Mouse (Mus musculus) stomach, embryonic 15.5 days (tissue): ENCODE data around the gene Ncoa7. TPM values are rescaled to one million over a fixed set of nuclear protein-coding genes. Genes with fewer than 3 reads are reported as not detected.

Experiments used
- ATAC-seq: fragments of 200-750 bp; cut with Nextera tagmentation; 2 replicates; pipeline ENCODE4 v1.8.0; 2017; ENCODE audit warnings: low read depth, moderate number of reproducible peaks, moderate TSS enrichment; ENCODE audit not compliant: insufficient read depth, low FRiP score
- H3K27ac ChIP-seq: fragments of 300-500 bp; sonication (generic); 2 replicates; pipeline ENCODE4 v1.5.1; 2015; ENCODE audit warnings: mild to moderate bottlenecking, inconsistent platforms
- H3K27me3 ChIP-seq: fragments of 300-500 bp; sonication (generic); replicated peaks from 2 replicates; pipeline ENCODE4 v1.6.1; 2015; ENCODE audit warnings: inconsistent platforms
- H3K36me3 ChIP-seq: fragments of 300-500 bp; sonication (generic); 2 replicates; pipeline ENCODE4 v1.6.1; 2015; ENCODE audit warnings: inconsistent platforms
- H3K4me1 ChIP-seq: fragments of 300-500 bp; sonication (generic); 2 replicates; pipeline ENCODE4 v1.6.1; 2015; ENCODE audit warnings: inconsistent platforms
- H3K4me2 ChIP-seq: fragments of 300-500 bp; sonication (generic); 2 replicates; pipeline ENCODE4 v1.6.1; 2015; ENCODE audit warnings: mild to moderate bottlenecking, inconsistent platforms
- H3K4me3 ChIP-seq: fragments of 300-500 bp; sonication (generic); replicated peaks from 2 replicates; pipeline ENCODE4 v1.5.1; 2015; ENCODE audit warnings: inconsistent platforms
- H3K9ac ChIP-seq: fragments of 300-500 bp; sonication (generic); 2 replicates; pipeline ENCODE4 v1.6.1; 2015; ENCODE audit warnings: inconsistent platforms
- H3K9me3 ChIP-seq: fragments of 300-500 bp; sonication (generic); 2 replicates; pipeline ENCODE4 v1.6.1; 2016; ENCODE audit warnings: inconsistent platforms
- WGBS: fragments of 180-500 bp; shearing (Covaris S2); methylation state at CpG from one replicate; pipeline ENCODE4 v1.1.7; 2015; 5-methylcytosine and 5-hydroxymethylcytosine counted together
- polyA plus RNA-seq: library from polyadenylated mRNA; unstranded; fragments of >200 nt; fragmentation: Nextera tagmentation; extraction: Ambion mirVana; gene quantifications from 2 replicates; pipeline ENCODE4 v1.2.1, GENCODE M21; 2015

Ncoa7 gene
- polyA plus RNA-seq, 1 experiment from 2014 or later: 11.6 TPM

DNA sequence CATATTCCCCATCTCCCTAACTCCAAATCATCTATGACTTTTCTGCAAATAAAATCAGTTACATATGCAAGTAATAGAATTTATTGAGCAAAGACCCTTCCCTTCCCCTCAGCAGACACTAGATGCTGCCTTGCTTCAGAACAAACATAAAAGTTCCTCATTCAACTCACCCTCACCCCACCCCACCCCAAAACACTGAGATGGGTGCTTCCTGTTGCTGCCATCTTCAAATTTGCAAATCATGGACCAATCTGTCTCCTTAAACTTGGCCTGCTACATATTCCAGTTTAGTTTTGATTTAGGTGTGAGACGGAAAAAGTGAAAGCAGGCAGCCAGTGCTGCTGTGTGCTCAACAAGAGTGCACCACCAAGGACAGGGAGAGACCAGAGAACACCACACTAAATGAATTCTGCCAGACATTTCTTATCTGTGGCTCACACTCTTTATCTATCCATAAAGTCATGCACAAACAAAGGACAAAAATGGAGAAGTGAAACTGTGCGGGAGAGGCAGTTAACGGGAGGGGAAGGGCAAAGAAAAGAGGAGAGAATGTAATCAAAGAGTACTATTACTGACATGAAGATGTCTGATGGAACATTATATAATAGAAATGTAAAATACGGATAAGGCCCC is 48.2 kb downstream of the Ncoa7 start:
- Histone ChIP-seq H3K9me3 (no peaks in the 10 kb centered on the region), H3K27me3 (no peaks in the 10 kb centered on the region), H3K27ac (no peak overlapping the region), H3K9ac (no peak overlapping the region), H3K4me1 (no peaks in the 10 kb centered on the region; the same call in 1 of the 2 replicates), H3K36me3 (no peaks in the 10 kb centered on the region), H3K4me3 (no peak overlapping the region), H3K4me2 (no peak overlapping the region)
- WGBS: 31% methylated on average over 4 of the region's 4 CpGs
- peak; percentile 64; the same call in 1 of the 2 replicates for ATAC-seq

DNA sequence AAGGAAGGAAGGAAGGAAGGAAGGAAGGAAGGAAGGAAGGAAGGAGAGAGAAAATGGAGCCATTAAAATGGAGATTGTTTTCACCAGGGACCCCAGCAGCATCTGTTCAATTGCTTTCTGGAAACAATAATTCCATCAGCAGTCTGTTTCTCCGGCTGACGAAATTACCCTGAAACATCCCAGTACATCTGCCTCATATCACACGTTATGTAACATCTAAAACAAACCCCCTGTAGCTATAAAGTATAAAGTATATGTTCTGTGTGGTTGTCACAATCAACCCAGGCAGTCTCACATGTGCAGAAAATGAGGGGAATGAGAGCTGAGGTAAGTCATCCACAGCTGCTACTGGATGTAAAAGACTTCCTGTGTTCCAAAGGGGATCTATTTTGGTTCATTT is 49.0 kb downstream of the Ncoa7 start:
- Histone ChIP-seq H3K27ac (no peak overlapping the region), H3K4me2 (no peak overlapping the region), H3K9me3 (no peaks in the 10 kb centered on the region), H3K9ac (no peak overlapping the region), H3K4me3 (no peak overlapping the region), H3K36me3 (no peaks in the 10 kb centered on the region), H3K4me1 (no peaks in the 10 kb centered on the region; the same call in 1 of the 2 replicates), H3K27me3 (no peaks in the 10 kb centered on the region)
- ATAC-seq: no peak
- 80% methylated on average over 3 of the region's 3 CpGs for WGBS

DNA sequence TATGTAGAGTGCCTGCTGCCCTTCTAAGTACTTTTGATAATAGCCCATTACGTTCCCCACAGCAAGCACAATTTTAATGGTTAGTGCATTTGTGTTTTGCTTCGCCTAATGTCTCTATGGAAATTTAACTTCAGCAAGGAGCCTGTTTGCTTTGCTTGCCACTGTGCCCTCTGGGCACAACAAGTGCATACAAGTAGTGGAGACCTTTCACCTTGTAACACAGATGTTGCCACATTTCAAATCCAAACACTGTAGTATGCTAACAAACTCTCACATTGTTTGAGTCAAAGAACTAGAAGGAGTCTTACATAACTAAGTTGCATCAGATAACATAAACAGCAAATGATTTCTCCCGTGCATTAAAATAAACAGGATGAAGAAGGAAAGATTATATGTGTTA is 50.6 kb downstream of the Ncoa7 start:
- no peaks in the 10 kb centered on the region for H3K36me3 ChIP-seq
- no peaks in the 10 kb centered on the region; the same call in 1 of the 2 replicates for H3K4me1 ChIP-seq
- ATAC-seq: no peak
- no peaks in the 10 kb centered on the region for H3K27me3 ChIP-seq
- WGBS: 68% methylated on average over 3 of the region's 3 CpGs
- H3K4me2 ChIP-seq: no peak overlapping the region
- no peak overlapping the region for H3K4me3 ChIP-seq
- H3K9ac ChIP-seq: no peak overlapping the region
- no peak overlapping the region for H3K27ac ChIP-seq
- H3K9me3 ChIP-seq: no peaks in the 10 kb centered on the region

DNA sequence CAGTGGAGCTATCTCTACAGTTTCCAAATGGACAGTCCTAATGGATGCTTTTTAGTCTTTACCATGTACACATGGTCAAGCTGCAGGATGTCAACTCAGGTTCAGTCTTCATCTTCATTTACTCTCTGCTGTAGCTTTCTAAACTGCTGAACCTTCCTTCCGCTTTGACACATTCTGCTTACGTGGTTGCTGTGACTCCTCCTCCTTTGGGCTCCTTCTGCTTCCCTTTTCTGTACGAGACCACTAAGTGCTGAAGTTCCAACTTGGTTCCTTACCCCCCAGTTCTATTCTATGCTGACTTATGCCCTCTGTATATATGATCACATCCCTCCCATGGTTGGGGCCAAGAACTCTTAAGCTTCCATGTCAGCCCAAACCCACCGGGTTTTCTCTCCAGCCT is 51.5 kb downstream of the Ncoa7 start:
- Histone ChIP-seq H3K9ac (no peak overlapping the region), H3K9me3 (no peaks in the 10 kb centered on the region), H3K4me3 (no peak overlapping the region), H3K27ac (no peak overlapping the region), H3K4me1 (no peaks in the 10 kb centered on the region; the same call in 1 of the 2 replicates), H3K36me3 (no peaks in the 10 kb centered on the region), H3K27me3 (no peaks in the 10 kb centered on the region), H3K4me2 (no peak overlapping the region)
- WGBS: 91% methylated on average over 4 of the region's 4 CpGs
- no peak for ATAC-seq

DNA sequence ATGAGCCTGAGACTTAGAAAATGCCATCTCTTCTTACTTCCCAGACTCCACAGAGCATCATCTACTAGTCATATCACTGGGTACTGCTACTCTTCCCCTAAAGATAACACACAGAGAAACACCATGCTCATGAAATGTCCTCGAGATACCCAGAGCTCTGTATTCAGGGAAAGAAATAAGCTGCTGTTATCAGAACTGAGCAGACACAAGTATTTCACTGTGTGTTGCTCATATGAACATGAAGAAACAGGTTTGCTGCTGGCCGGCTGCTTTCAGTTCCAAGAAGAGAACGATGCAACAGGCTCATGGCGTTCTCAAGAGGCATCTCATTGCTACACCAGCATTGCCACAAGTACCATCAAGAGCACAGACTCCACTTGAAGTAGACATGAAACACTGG is 53.3 kb downstream of the Ncoa7 start:
- ATAC-seq: peak; percentile 96
- Histone ChIP-seq H3K9me3 (no peaks in the 10 kb centered on the region), H3K36me3 (no peaks in the 10 kb centered on the region), H3K4me3 (no peak overlapping the region), H3K4me2 (no peak overlapping the region), H3K4me1 (no peaks in the 10 kb centered on the region), H3K9ac (no peak overlapping the region), H3K27ac (no peak overlapping the region), H3K27me3 (no peaks in the 10 kb centered on the region)
- WGBS: 84% methylated on average over 4 of the region's 4 CpGs

DNA sequence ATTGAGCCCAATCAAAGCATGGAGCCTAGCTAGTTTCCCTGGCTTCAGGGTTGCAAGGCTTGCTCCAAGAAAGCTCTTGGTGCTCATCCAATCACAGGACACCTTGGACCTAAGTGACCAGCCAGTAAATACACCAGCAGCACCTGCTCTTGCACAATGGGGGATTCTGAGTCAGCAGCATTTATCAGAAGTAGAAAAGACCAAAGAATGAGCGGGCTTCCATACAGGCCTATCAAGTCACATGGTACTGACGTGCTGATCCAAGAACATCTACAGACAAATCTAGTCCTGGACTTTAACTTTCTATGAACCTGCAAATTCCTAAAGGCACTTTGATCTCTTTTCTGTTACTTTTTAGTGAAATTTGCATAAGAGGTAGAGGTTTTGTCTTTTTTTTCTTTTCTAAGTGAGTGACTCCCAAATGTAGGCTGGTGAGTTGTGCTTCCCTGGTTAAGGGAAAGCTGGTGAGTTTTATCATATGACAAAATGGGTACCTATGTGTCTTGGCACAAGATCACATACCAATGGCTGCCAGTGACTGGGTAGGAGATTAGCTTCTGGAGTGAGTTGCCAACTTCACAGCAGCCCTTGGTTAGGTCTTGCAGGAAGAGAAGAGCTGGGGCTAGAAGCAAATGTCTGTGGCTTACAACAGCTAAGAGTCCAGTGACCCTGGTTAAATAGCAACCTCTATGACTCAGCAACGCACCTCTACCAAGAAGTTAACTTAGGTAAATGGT is 57.7 kb downstream of the Ncoa7 start:
- Histone ChIP-seq H3K4me1 (no peaks in the 10 kb centered on the region), H3K36me3 (no peaks in the 10 kb centered on the region), H3K9ac (no peak overlapping the region), H3K4me2 (no peak overlapping the region), H3K27ac (no peak overlapping the region), H3K9me3 (no peaks in the 10 kb centered on the region), H3K27me3 (no peaks in the 10 kb centered on the region), H3K4me3 (no peak overlapping the region)
- ATAC-seq: no peak
- 91% methylated on average over 3 of the region's 3 CpGs for WGBS

DNA sequence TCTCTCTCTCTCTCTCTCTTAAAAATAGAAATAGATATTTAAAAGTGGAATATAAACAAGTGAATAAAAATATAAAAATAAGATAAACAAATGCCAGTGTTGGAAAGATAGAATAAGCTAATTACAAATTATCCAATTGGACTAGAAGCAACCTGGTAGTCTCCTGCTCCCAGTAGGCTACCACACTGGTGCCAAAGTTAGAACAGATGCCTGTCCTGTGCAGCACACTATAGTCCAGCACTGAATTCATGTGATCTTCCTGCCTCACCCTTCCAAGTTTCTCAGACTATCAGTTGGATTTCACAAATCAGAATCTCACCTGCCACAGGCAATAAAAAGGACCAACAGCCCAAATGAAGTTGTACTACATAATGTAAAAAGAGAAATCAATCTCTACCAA is 59.9 kb downstream of the Ncoa7 start:
- no peaks in the 10 kb centered on the region for H3K36me3 ChIP-seq
- no peaks in the 10 kb centered on the region for H3K4me1 ChIP-seq
- no peak overlapping the region for H3K4me3 ChIP-seq

DNA sequence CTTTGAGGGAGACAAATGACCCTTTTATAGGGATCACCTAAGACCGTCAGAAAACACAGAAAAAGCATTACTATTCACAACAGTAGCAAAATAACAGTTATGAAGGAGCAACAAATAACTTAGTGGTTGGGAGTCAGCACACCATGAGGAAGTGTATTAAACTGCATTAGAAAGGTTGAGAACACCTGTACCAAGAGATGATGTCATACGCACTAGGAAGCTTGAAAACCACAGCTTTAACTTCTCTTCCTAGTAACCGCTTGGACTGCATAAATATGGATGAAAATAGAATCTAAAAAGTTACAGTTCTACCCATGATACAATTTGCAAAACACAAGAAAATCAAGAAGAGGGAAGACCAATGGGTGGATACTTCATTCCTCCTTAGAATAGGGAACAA is 64.7 kb downstream of the Ncoa7 start:
- H3K4me3 ChIP-seq: no peak overlapping the region
- no peak overlapping the region for H3K4me2 ChIP-seq
- WGBS: 89% methylated on average over 3 of the region's 3 CpGs
- no peak for ATAC-seq
- no peaks in the 10 kb centered on the region for H3K36me3 ChIP-seq
- H3K27ac ChIP-seq: no peak overlapping the region
- H3K9me3 ChIP-seq: no peaks in the 10 kb centered on the region
- H3K27me3 ChIP-seq: no peaks in the 10 kb centered on the region
- H3K9ac ChIP-seq: no peak overlapping the region
- no peaks in the 10 kb centered on the region for H3K4me1 ChIP-seq

More for the DNA sequence above, 59.9 kb downstream of the Ncoa7 start:
- ATAC-seq: no peak
- Histone ChIP-seq H3K4me2 (no peak overlapping the region), H3K27ac (no peak overlapping the region), H3K9me3 (no peaks in the 10 kb centered on the region), H3K27me3 (no peaks in the 10 kb centered on the region), H3K9ac (no peak overlapping the region)

DNA sequence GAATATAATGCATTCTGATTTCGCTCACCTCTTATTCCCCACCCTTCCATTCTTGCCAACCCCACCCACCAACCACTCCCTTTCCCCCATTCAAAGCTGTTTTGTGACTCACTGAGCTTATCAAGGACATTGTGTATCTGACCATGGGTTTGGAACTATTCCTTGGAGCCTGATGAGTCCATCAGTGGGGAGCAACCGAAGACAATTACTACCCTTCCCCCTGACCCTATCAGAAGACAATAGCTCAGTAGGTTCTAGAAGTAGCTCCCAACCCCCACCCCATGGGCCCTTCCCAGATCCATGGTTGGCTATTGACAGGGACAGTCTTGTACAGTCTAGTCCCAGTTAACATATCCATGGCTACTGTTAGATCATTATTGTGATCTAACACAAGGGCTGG is 65.8 kb downstream of the Ncoa7 start:
- H3K4me3 ChIP-seq: no peak overlapping the region
- no peak overlapping the region for H3K9ac ChIP-seq
- H3K36me3 ChIP-seq: no peaks in the 10 kb centered on the region
- no peaks in the 10 kb centered on the region for H3K27me3 ChIP-seq
- H3K27ac ChIP-seq: no peak overlapping the region
- no peaks in the 10 kb centered on the region for H3K9me3 ChIP-seq
- H3K4me2 ChIP-seq: no peak overlapping the region
- ATAC-seq: no peak
- whole genome bisulfite sequencing: 75% methylated on average over 2 of the region's 2 CpGs
- no peaks in the 10 kb centered on the region for H3K4me1 ChIP-seq

DNA sequence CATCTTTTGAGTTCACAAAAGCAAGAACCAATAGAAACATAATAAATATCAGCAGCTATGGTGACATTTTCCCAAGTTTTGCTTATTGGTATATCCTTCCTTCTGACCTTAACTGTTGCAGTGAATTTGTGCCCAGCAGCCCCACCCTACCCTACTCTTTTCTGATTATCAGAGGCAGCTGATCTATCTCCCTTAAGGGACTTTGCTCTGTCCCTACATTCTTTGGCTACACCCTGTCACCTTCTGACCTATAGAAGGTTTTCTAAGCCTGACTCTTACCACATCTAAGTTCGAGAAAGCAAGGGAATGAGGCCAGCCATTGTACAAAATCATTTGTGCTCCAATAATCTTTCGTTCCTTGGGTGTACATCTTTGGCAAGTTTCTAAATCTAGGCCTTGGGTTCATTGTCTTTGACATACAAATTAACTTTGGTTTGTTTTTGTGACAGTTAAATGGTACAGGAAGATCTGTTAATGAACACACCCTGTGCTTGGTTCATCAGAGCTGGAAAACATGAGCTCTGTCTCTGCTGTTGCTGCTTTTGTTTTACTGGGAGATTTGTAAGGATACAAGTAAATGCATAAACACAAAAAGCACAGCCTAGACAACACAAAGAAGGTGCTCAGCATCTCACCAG is 69.9 kb downstream of the Ncoa7 start:
- Histone ChIP-seq H3K9ac (no peak overlapping the region), H3K27me3 (no peaks in the 10 kb centered on the region), H3K4me2 (no peak overlapping the region), H3K4me1 (no peaks in the 10 kb centered on the region), H3K27ac (no peak overlapping the region), H3K4me3 (no peak overlapping the region), H3K9me3 (no peaks in the 10 kb centered on the region), H3K36me3 (no peaks in the 10 kb centered on the region)
- 71% methylated on average over 2 of the region's 2 CpGs for WGBS
- ATAC-seq: no peak

DNA sequence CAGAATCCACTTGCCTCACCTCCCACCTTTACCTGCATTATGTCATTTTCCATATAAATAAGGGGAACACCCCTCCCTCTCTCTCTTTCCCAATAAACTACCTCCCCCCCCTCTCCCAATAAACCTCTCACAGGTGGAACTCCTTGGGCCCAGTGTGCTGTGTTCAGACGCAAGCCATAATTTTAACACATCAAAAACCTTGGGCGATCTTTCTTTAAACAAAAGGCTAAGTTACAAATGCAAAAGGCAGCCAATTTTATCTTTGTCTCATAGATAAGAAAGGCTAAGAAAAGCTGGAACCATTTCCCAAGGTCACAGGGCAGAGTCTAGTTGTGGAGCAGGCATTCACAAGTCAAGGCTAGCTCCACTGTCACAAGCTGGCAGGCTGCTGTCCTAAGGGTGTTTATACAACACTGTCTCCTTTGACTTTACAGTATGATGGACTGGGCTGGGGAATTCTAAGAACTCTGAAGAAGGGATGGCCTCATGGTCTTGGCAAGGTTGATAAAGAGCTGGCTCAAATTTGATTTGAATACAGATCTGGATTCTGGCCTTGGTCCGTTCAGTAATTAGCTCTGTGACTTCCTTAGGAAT is 71.7 kb downstream of the Ncoa7 start:
- H3K36me3 ChIP-seq: no peaks in the 10 kb centered on the region
- H3K27me3 ChIP-seq: no peaks in the 10 kb centered on the region
- no peaks in the 10 kb centered on the region for H3K9me3 ChIP-seq
- WGBS: 56% methylated on average over 3 of the region's 3 CpGs
- no peak overlapping the region for H3K9ac ChIP-seq
- H3K4me1 ChIP-seq: no peaks in the 10 kb centered on the region
- no peak overlapping the region for H3K4me2 ChIP-seq
- no peak overlapping the region for H3K27ac ChIP-seq
- H3K4me3 ChIP-seq: no peak overlapping the region
- ATAC-seq: no peak

DNA sequence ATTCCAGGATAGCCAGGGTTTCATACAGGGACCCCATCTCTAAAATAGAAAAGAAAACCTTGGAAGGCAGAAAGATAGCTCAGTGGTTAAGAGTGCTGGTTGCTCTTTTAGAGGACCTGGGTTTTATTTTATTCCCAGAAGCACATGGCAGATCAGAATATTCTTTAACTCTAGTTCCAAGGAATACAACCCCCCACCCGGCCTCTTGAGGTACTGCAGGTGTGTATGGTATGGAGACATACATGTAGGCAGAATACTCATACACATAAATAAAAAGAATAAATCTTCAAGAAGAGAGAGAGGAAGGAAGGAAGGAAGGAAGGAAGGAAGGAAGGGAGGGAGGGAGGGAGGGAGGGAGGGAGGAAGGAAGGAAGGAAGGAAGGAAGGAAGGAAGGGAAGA is 72.3 kb downstream of the Ncoa7 start:
- 61% methylated on average over 1 of the region's 1 CpGs for WGBS

More for the DNA sequence above, 72.3 kb downstream of the Ncoa7 start:
- Histone ChIP-seq H3K9me3 (no peaks in the 10 kb centered on the region), H3K36me3 (no peaks in the 10 kb centered on the region), H3K4me1 (no peaks in the 10 kb centered on the region), H3K27ac (no peak overlapping the region), H3K4me3 (no peak overlapping the region), H3K9ac (no peak overlapping the region), H3K4me2 (no peak overlapping the region), H3K27me3 (no peaks in the 10 kb centered on the region)
- no peak for ATAC-seq
